27 mouse cellular contexts compared by ENCODE assay signal in genomic region chr6:121179846-121180245, GRCm38 (mm10).
"Had no signal": no experiment of that assay in that cellular context is flagged by ENCODE, and none has a peak within 500 bp of the region (broad histone marks: within the 10 kb centered on the region; RNA-seq: fewer than 3 reads in every experiment).

No protein-coding gene starts in this region.

- ATAC-seq: hindbrain, postnatal 0 days; intestine, embryonic 16.5 days had no signal

- H3K4me3 ChIP-seq: gastrocnemius, adult 2 months; heart, adult 2 months; heart, embryonic 13.5 days; heart, embryonic 15.5 days; kidney, embryonic 15.5 days; limb, embryonic 13.5 days; limb, embryonic 15.5 days had no signal

- H3K36me3 ChIP-seq: heart, embryonic 13.5 days; heart, embryonic 15.5 days; kidney, embryonic 15.5 days; limb, embryonic 13.5 days; limb, embryonic 15.5 days had no signal

- H3K27ac ChIP-seq: gastrocnemius, adult 2 months; heart, adult 2 months; heart, embryonic 13.5 days; heart, embryonic 15.5 days; hindbrain, embryonic 14.5 days; hindbrain, postnatal 0 days; kidney, embryonic 15.5 days; kidney, postnatal 0 days; limb, embryonic 13.5 days; limb, embryonic 15.5 days; liver, embryonic 14.5 days had no signal

- H3K4me2 ChIP-seq: heart, embryonic 11.5 days; heart, embryonic 13.5 days; heart, embryonic 15.5 days; hindbrain, embryonic 14.5 days; kidney, embryonic 15.5 days; limb, embryonic 13.5 days; limb, embryonic 15.5 days; liver, embryonic 11.5 days had no signal

- DNase-seq: gastrocnemius, adult 2 months; gastrocnemius, postnatal 10 days; gastrocnemius, postnatal 25 days; heart, adult 11 months; heart, adult 2 months; heart, postnatal 14 days; heart, postnatal 36 days; kidney, adult 11 months; kidney, adult 2 months; kidney, adult 9 months; kidney, postnatal 14 days; kidney, postnatal 36 days; layer of hippocampus, adult 9-11 months; layer of hippocampus, postnatal 36 days; left cerebral cortex, postnatal 4 days had no signal

- H3K9me3 ChIP-seq: heart, embryonic 13.5 days; heart, embryonic 15.5 days; kidney, embryonic 15.5 days; limb, embryonic 13.5 days; limb, embryonic 15.5 days had no signal

- H3K27me3 ChIP-seq: heart, embryonic 13.5 days; heart, embryonic 15.5 days; kidney, embryonic 15.5 days; limb, embryonic 13.5 days; limb, embryonic 15.5 days had no signal

- H3K9ac ChIP-seq: heart, embryonic 13.5 days; heart, embryonic 15.5 days; hindbrain, embryonic 14.5 days; kidney, embryonic 15.5 days; limb, embryonic 13.5 days; limb, embryonic 15.5 days; liver, embryonic 14.5 days had no signal
